Mouse (Mus musculus) CH12.LX (cell line): ENCODE data around the gene Cilp2. TPM values are rescaled to one million over a fixed set of nuclear protein-coding genes. Genes with fewer than 3 reads are reported as not detected.

ENCODE experiments used
- DNase-seq: peaks from one replicate; pipeline ENCODE4 v3.0.0-alpha.2; 2013; ENCODE audit errors: extremely low read depth
- H3K27ac ChIP-seq: 2 replicates; pipeline ENCODE4 v1.5.1; 2012; ENCODE audit warnings: low read depth, mild to moderate bottlenecking, control low read depth, moderate library complexity; ENCODE audit not compliant: insufficient read depth
- H3K27me3 ChIP-seq: replicated peaks from 2 replicates; pipeline ENCODE3; 2012; ENCODE audit warnings: inconsistent platforms
- H3K36me3 ChIP-seq, 2 experiments: replicated peaks in 1 of 2; 2 replicates each; pipeline versions ENCODE3 to v1.6.1; 2012; ENCODE audit warnings: inconsistent platforms in 1 of 2, low read length in 1 of 2, mild to moderate bottlenecking in 1 of 2, mixed read lengths in 1 of 2, moderate library complexity in 1 of 2; ENCODE audit not compliant: control insufficient read depth in 1 of 2, insufficient read depth in 1 of 2
- H3K4me1 ChIP-seq, 2 experiments: 2 replicates each; pipeline ENCODE4 v1.6.1; 2012; ENCODE audit warnings: inconsistent platforms in 1 of 2, moderate library complexity in 1 of 2; ENCODE audit not compliant: insufficient read depth in 2 of 2, control insufficient read depth in 1 of 2
- H3K4me2 ChIP-seq: 2 replicates; pipeline ENCODE4 v1.6.1; 2012; ENCODE audit warnings: low read depth, mild to moderate bottlenecking, control low read depth; ENCODE audit not compliant: poor library complexity, insufficient read depth, severe bottlenecking
- H3K4me3 ChIP-seq, 3 experiments: fragments of 150-350 bp in 1 of 3; sonication (generic) in 1 of 3; replicated peaks in 1 of 3; 2 replicates each; pipeline versions ENCODE3 to v1.5.1; 2011 to 2012; ENCODE audit warnings: low read depth in 2 of 3, low read length in 2 of 3, mild to moderate bottlenecking in 2 of 3, moderate library complexity in 2 of 3, control low read depth in 1 of 3, improper control_type of control experiment in 1 of 3, inconsistent platforms in 1 of 3, mixed read lengths in 1 of 3; ENCODE audit not compliant: poor library complexity in 1 of 3
- H3K79me2 ChIP-seq: replicated peaks from 2 replicates; pipeline ENCODE4 v1.6.1; 2012; ENCODE audit warnings: mild to moderate bottlenecking, moderate library complexity; ENCODE audit not compliant: control insufficient read depth, poor library complexity, insufficient read depth, severe bottlenecking; ENCODE audit errors: extremely low read depth
- H3K9ac ChIP-seq: 2 replicates; pipeline ENCODE4 v1.6.1; 2012; ENCODE audit warnings: low read depth, mild to moderate bottlenecking, control low read depth, moderate library complexity; ENCODE audit not compliant: insufficient read depth
- H3K9me3 ChIP-seq: replicated peaks from 2 replicates; pipeline ENCODE3; 2012; ENCODE audit warnings: low read length, inconsistent platforms, mixed read lengths
- BHLHE40 ChIP-seq: IDR thresholded peaks from 2 replicates; pipeline ENCODE4 v1.6.1; 2011; ENCODE audit warnings: mild to moderate bottlenecking, low read depth, low read length, improper control_type of control experiment
- CHD1 ChIP-seq: IDR thresholded peaks from 2 replicates; pipeline ENCODE4 v1.6.1; 2012; ENCODE audit warnings: low read depth, low read length, improper control_type of control experiment, inconsistent platforms
- CHD2 ChIP-seq: IDR thresholded peaks from 2 replicates; pipeline ENCODE4 v1.6.1; 2011; ENCODE audit warnings: low read length, improper control_type of control experiment
- CTCF ChIP-seq, 2 experiments: IDR thresholded peaks in 1 of 2; conservative IDR thresholded peaks in 1 of 2; 2 replicates each; pipeline ENCODE4 v1.5.1; 2011 to 2012; ENCODE audit warnings: low read depth in 2 of 2, low read length in 2 of 2, improper control_type of control experiment in 1 of 2, inconsistent platforms in 1 of 2, mild to moderate bottlenecking in 1 of 2, moderate library complexity in 1 of 2
- E2F4 ChIP-seq: IDR thresholded peaks from 2 replicates; pipeline ENCODE4 v1.6.1; 2011; ENCODE audit warnings: low read depth, low read length, improper control_type of control experiment; ENCODE audit not compliant: insufficient replicate concordance
- ELF1 ChIP-seq: IDR thresholded peaks from 2 replicates; pipeline ENCODE4 v1.6.1; 2014; ENCODE audit warnings: low read depth, mild to moderate bottlenecking, inconsistent platforms, low read length, improper control_type of control experiment
- EP300 ChIP-seq: IDR thresholded peaks from 2 replicates; pipeline ENCODE4 v1.6.1; 2011; ENCODE audit warnings: low read length, improper control_type of control experiment
- ETS1 ChIP-seq: conservative IDR thresholded peaks from 2 replicates; pipeline ENCODE4 v1.6.1; 2012; ENCODE audit warnings: low read depth, mild to moderate bottlenecking, inconsistent platforms, low read length, improper control_type of control experiment, moderate library complexity
- GABPA ChIP-seq: IDR thresholded peaks from 2 replicates; pipeline ENCODE4 v1.6.1; 2012; ENCODE audit warnings: low read depth, low read length, improper control_type of control experiment, inconsistent platforms; ENCODE audit not compliant: insufficient replicate concordance
- HCFC1 ChIP-seq: IDR thresholded peaks from 2 replicates; pipeline ENCODE4 v1.6.1; 2012; ENCODE audit warnings: low read depth, mild to moderate bottlenecking, inconsistent platforms, low read length, improper control_type of control experiment
- IRF4 ChIP-seq: IDR thresholded peaks from 2 replicates; pipeline ENCODE4 v1.6.1; 2014; ENCODE audit warnings: low read depth, mild to moderate bottlenecking, inconsistent platforms, low read length, improper control_type of control experiment
- JUN ChIP-seq: IDR thresholded peaks from 2 replicates; pipeline ENCODE4 v1.6.1; 2011; ENCODE audit warnings: low read depth, mild to moderate bottlenecking, low read length, improper control_type of control experiment, moderate library complexity; ENCODE audit not compliant: insufficient read depth
- JUND ChIP-seq: conservative IDR thresholded peaks from 2 replicates; pipeline ENCODE4 v1.6.1; 2011; ENCODE audit warnings: low read depth, low read length, improper control_type of control experiment
- KAT2A ChIP-seq: IDR thresholded peaks from 2 replicates; pipeline ENCODE4 v1.6.1; 2012; ENCODE audit warnings: low read length, improper control_type of control experiment, inconsistent platforms; ENCODE audit not compliant: insufficient replicate concordance
- MAFK ChIP-seq: IDR thresholded peaks from 2 replicates; pipeline ENCODE4 v1.6.1; 2011; ENCODE audit warnings: low read length, improper control_type of control experiment; ENCODE audit not compliant: insufficient replicate concordance
- MAX ChIP-seq: IDR thresholded peaks from 2 replicates; pipeline ENCODE4 v1.6.1; 2011; ENCODE audit warnings: low read length, improper control_type of control experiment
- MAZ ChIP-seq: IDR thresholded peaks from 2 replicates; pipeline ENCODE4 v1.6.1; 2012; ENCODE audit warnings: low read depth, mild to moderate bottlenecking, inconsistent platforms, low read length, improper control_type of control experiment, moderate library complexity
- MEF2A ChIP-seq: IDR thresholded peaks from 2 replicates; pipeline ENCODE4 v1.6.1; 2014; ENCODE audit warnings: low read depth, mild to moderate bottlenecking, inconsistent platforms, low read length, improper control_type of control experiment, borderline replicate concordance
- MXI1 ChIP-seq: IDR thresholded peaks from 2 replicates; pipeline ENCODE4 v1.6.1; 2011; ENCODE audit warnings: mild to moderate bottlenecking, low read depth, low read length, improper control_type of control experiment
- MYC ChIP-seq: IDR thresholded peaks from 2 replicates; pipeline ENCODE4 v1.6.1; 2011; ENCODE audit warnings: low read depth, mild to moderate bottlenecking, improper control_type of control experiment, low read length
- NELFE ChIP-seq: IDR thresholded peaks from 2 replicates; pipeline ENCODE4 v1.6.1; 2011; ENCODE audit warnings: low read depth, low read length, improper control_type of control experiment
- NRF1 ChIP-seq: IDR thresholded peaks from 2 replicates; pipeline ENCODE4 v1.6.1; 2014; ENCODE audit warnings: low read depth, mild to moderate bottlenecking, inconsistent platforms, low read length, improper control_type of control experiment, moderate library complexity
- PAX5 ChIP-seq: IDR thresholded peaks from 2 replicates; pipeline ENCODE4 v1.6.1; 2012; ENCODE audit warnings: low read length, inconsistent platforms, mixed read lengths
- POLR2A ChIP-seq: IDR thresholded peaks from 2 replicates; pipeline ENCODE4 v1.6.1; 2011; ENCODE audit warnings: low read depth, mild to moderate bottlenecking, improper control_type of control experiment, low read length
- POLR2AphosphoS2 ChIP-seq: IDR thresholded peaks from 2 replicates; pipeline ENCODE4 v1.6.1; 2011; ENCODE audit warnings: low read depth, low read length, improper control_type of control experiment
- RAD21 ChIP-seq: IDR thresholded peaks from 2 replicates; pipeline ENCODE4 v1.6.1; 2011; ENCODE audit warnings: low read depth, mild to moderate bottlenecking, low read length, improper control_type of control experiment, moderate library complexity
- RCOR1 ChIP-seq: conservative IDR thresholded peaks from 2 replicates; pipeline ENCODE4 v1.6.1; 2012; ENCODE audit warnings: low read depth, mild to moderate bottlenecking, inconsistent platforms, low read length, improper control_type of control experiment
- SIN3A ChIP-seq: IDR thresholded peaks from 2 replicates; pipeline ENCODE4 v1.6.1; 2012; ENCODE audit warnings: low read length, improper control_type of control experiment, inconsistent platforms
- TBP ChIP-seq: conservative IDR thresholded peaks from 2 replicates; pipeline ENCODE4 v1.6.1; 2011; ENCODE audit warnings: low read depth, low read length, improper control_type of control experiment
- TCF12 ChIP-seq: IDR thresholded peaks from 2 replicates; pipeline ENCODE4 v1.6.1; 2014; ENCODE audit warnings: low read depth, mild to moderate bottlenecking, inconsistent platforms, low read length, improper control_type of control experiment
- UBTF ChIP-seq: IDR thresholded peaks from 2 replicates; pipeline ENCODE4 v1.6.1; 2012; ENCODE audit warnings: low read depth, mild to moderate bottlenecking, inconsistent platforms, low read length, improper control_type of control experiment, moderate library complexity
- USF1 ChIP-seq: IDR thresholded peaks from 2 replicates; pipeline ENCODE4 v1.6.1; 2014; ENCODE audit warnings: low read depth, mild to moderate bottlenecking, inconsistent platforms, low read length, improper control_type of control experiment
- USF2 ChIP-seq: conservative IDR thresholded peaks from 2 replicates; pipeline ENCODE4 v1.6.1; 2011; ENCODE audit warnings: low read depth, low read length, improper control_type of control experiment
- ZC3H11A ChIP-seq: IDR thresholded peaks from 2 replicates; pipeline ENCODE4 v1.6.1; 2012; ENCODE audit warnings: low read depth, mild to moderate bottlenecking, inconsistent platforms, low read length, improper control_type of control experiment
- ZKSCAN1 ChIP-seq: IDR thresholded peaks from 2 replicates; pipeline ENCODE4 v1.6.1; 2012; ENCODE audit warnings: low read depth, inconsistent platforms, low read length, improper control_type of control experiment, borderline replicate concordance
- ZMIZ1 ChIP-seq: IDR thresholded peaks from 2 replicates; pipeline ENCODE4 v1.6.1; 2012; ENCODE audit warnings: low read depth, mild to moderate bottlenecking, inconsistent platforms, low read length, improper control_type of control experiment
- ZNF384 ChIP-seq: IDR thresholded peaks from 2 replicates; pipeline ENCODE4 v1.6.1; 2012; ENCODE audit warnings: low read depth, low read length, improper control_type of control experiment, inconsistent platforms
- dilution Hi-C: fragments of 300-500 bp; cut with MboI; formaldehyde crosslinking; loops from 2 replicates; pipeline ENCODE4 v1.14.3; 2020; ENCODE audit warnings: low sequenced_read_pairs; ENCODE audit not compliant: extremely low pct_unique_long_range_greater_than_20kb, extremely low pct_ligation_motif_present
- in situ Hi-C: fragments of 300-500 bp; cut with MboI; formaldehyde crosslinking; loops from 3 replicates; pipeline ENCODE4 v1.14.3; 2019; ENCODE audit warnings: low sequenced_read_pairs, low pct_ligation_motif_present, low pct_unique_long_range_greater_than_20kb, mixed read lengths
- polyA plus RNA-seq: library from polyadenylated mRNA; unstranded; fragments of >175 nt; gene quantifications from 2 replicates; pipeline ENCODE4 v1.2.1, GENCODE M21; 2012; ENCODE audit warnings: low read depth; ENCODE audit not compliant: insufficient read length
- total RNA-seq, 2 experiments: library from RNA; depleted of rRNA; stranded (reverse); fragments of 300-350 nt in 1 of 2; fragments of >200 nt in 1 of 2; gene quantifications; 2 replicates each; pipeline ENCODE4 v1.2.3; 2012 to 2014

Gene Cilp2
- total and polyA plus RNA-seq, 3 experiments, result 0.04 to 0.08 TPM; not detected in 1

DNA sequence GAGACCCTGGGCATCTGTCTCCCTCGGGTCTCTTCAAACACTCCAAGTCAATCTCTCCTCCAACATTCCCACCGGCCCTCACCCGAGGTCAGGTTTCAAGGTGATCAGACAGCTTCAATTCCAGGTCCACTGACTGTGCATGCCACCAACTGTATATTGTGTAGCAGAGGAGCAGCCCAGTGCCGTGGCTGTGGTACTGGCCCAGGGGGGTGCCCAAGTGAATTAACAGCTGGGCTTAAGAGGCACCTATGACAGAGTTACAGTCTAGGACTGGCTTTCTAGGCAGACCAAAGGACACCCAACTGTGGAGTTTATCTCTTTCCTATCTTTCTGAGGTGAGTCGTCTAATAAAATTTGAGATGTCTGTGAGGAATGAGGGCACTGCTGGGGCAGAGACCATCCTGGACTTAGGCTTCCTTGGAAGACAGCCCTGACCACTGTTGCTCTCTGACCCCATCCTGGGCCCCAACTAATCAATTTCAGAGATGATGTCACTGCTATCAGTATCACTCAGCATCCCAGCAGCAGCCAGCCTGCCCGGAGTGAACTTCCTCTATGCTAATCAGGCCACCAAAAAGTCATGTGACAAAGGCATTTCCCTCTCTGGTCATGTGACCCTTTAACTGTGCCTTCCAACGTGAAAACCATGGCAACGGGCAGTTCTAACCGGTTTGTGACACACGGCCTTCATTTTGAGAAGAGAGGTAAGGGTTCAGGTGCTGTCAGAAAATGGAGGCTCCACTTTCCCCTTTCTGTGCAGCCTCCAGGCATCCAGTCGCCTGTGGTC is 32.6 kb upstream of the Cilp2 start:
- TF ChIP-seq ZNF384 (no peak), HCFC1 (peak; percentile 64), MAFK (no peak), JUN (peak; percentile 99), SIN3A (peak; percentile 95), MYC (peak; percentile 70), ZKSCAN1 (no peak), TCF12 (peak; percentile 83), RCOR1 (peak; percentile 93), TBP (peak; percentile 84), UBTF (no peak), EP300 (peak; percentile 93), CHD1 (no peak), MAZ (peak; percentile 79; the same call in 1 of the 2 replicates), MXI1 (peak; percentile 90), IRF4 (peak; percentile 100), RAD21 (no peak), USF1 (peak; percentile 98), CHD2 (peak; percentile 67; the same call in 1 of the 2 replicates), GABPA (no peak), MAX (peak; percentile 97), ELF1 (peak; percentile 86), NRF1 (peak; percentile 76), USF2 (peak; percentile 99), KAT2A (no peak), PAX5 (no peak), POLR2AphosphoS2 (no peak), ZMIZ1 (no peak), POLR2A (peak; percentile 47; the same call in 1 of the 2 replicates), ZC3H11A (peak; percentile 94), ETS1 (peak; percentile 97), BHLHE40 (peak; percentile 97), NELFE (no peak), CTCF (conservative IDR thresholded peaks at IDR 0.05 in 1 of 2, IDR thresholded peaks at IDR 0.05 in 1 of 2; ENCODE audit: low read depth in 2 of 2, low read length in 2 of 2) (no peak), JUND (peak; percentile 97), MEF2A (peak; percentile 94), E2F4 (no peak)
- TF ChIP-seq, all 38 proteins: peak for 23
- Histone ChIP-seq H3K9ac (peak overlapping the region; percentile 83), H3K27ac (peak overlapping the region; percentile 98), H3K79me2 (peaks cover 14% of the 10 kb centered on the region), H3K36me3 (peaks cover 31 to 75% of the 10 kb centered on the region in 2 experiments), H3K9me3 (no peaks in the 10 kb centered on the region), H3K27me3 (no peaks in the 10 kb centered on the region), H3K4me1 (peaks cover 28 to 52% of the 10 kb centered on the region in 2 experiments), H3K4me3 (peak overlapping the region in 2 of 3 experiments; percentile 12 to 26), H3K4me2 (peak overlapping the region; percentile 84)
- dilution Hi-C loops, result no loop called here
- in situ Hi-C loops, result loop anchor here (5.0 kb wide), 1 partner anchor 82 kb away; no protein-coding TSS in a partner anchor
- DNase-seq, result peak; percentile 99
